Mouse (Mus musculus) erythroblast, embryonic 14.5 days (primary cell): ENCODE measurements around the gene Cacna1h.

Experiments used
- GATA1 ChIP-seq: IDR thresholded peaks from 2 replicates; pipeline ENCODE4 v1.6.1; 2012; ENCODE audit warnings: low read length, inconsistent platforms, mixed read lengths
- TAL1 ChIP-seq: IDR thresholded peaks from 3 replicates; pipeline ENCODE4 v1.6.1; 2012; ENCODE audit warnings: low read length, inconsistent platforms, mixed read lengths

GRCm38 (mm10) chr17:25411251-25411650 lies 22.3 kb downstream of the Cacna1h start:
- TF ChIP-seq TAL1 (no peak), GATA1 (no peak)
